Mouse (Mus musculus): ENCODE data around the gene Ugt1a10.

Ugt1a10 gene

GRCm38 (mm10) chr1:88255466-88255857 is 200.3 kb downstream of the Ugt1a10 start:
- no peak for DNase-seq (ENCODE audit: low spot score)

GRCm38 (mm10) chr1:88255989-88256754 is 201.0 kb downstream of the Ugt1a10 start:
- no peak for DNase-seq (ENCODE audit: low spot score)

DNA sequence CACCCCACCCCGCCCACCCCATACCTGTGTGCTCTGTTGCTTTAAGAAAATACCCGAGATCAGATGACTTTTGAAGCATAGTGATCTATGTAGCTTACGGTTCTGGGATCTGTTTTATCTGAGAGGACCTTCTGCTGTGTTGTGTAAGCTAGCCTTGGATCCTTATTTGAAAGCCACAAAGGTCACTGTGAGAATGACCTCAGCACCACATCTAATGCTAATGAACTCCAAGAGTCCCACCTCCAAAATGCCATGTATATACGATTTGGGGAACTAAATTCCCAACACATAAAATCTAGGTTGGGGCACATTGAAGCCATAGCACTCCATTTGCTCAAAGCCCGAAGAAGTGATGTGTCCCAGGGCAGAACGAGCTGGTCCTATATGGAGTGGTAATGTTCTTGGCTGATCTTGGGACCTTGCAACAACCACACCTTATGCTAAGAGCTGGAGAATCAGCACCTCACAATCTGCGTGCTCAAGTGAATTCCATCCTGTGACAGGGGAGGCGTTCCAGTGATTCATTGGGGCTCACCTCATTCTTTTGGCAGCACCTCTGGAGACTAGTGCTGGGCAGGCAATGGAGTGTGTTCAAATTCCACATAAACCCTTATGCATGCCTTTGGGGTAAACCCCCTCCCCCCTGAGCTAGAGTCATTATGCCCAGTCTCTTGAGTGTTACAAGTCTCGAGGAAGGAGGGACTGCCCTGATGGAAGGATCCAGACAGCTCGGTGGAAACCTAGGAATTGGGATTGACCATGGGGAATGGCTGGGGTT is 201.9 kb downstream of the Ugt1a10 start:
- no peak for DNase-seq (ENCODE audit: low spot score)

DNA sequence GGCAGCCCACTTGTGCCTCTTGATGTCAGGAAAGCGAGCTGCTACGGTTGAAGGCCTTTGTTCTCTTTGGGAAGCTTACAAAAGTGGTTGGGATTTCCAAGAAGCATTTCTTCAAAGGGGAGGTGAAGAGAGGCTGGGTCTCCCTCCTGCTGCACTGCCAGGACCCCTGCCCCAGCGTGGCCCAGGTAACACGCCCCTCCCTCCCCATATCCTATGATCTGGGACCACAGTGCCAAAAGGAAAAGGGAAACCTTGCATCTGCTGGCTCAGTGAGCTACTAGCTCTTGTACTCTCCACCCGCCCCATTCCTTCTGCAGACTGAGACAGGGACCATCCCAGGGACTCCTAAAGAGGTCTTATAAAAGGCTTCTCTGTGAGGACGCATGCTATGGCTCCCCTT is 202.5 kb downstream of the Ugt1a10 start:
- no peak for DNase-seq (ENCODE audit: low spot score)

- no peak for DNase-seq (ENCODE audit: low spot score)
Observed at GRCm38 (mm10) chr1:88258361-88258760, 203.2 kb downstream of the Ugt1a10 start.

GRCm38 (mm10) chr1:88258881-88259642 is 203.9 kb downstream of the Ugt1a10 start:
- no peak for DNase-seq (ENCODE audit: low spot score)

DNA sequence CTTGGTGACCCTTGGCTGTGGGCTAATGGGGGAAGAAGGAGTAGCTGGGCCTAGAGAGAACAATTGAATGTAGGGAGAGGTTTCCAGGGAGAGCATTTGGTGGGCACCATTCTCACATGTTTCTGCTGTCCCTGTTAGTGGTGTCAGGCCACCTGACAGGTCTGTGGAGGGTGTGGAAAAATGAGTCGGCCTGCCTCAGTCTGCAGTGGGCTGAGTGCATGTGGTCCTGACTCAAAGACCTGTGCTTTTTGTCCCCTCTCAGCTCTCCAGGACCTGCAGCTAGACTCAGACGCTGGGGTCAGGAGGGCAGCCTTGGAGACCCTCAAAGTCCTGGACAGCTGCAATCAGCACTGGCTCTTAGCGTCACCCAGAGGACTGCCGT is 204.4 kb downstream of the Ugt1a10 start:
- DNase-seq (ENCODE audit: low spot score): no peak

GRCm38 (mm10) chr1:88260114-88260513 is 204.9 kb downstream of the Ugt1a10 start:
- DNase-seq (ENCODE audit: low spot score): peak; percentile 77

GRCm38 (mm10) chr1:88260604-88261377 is 205.6 kb downstream of the Ugt1a10 start:
- DNase-seq (ENCODE audit: low spot score): no peak

DNA sequence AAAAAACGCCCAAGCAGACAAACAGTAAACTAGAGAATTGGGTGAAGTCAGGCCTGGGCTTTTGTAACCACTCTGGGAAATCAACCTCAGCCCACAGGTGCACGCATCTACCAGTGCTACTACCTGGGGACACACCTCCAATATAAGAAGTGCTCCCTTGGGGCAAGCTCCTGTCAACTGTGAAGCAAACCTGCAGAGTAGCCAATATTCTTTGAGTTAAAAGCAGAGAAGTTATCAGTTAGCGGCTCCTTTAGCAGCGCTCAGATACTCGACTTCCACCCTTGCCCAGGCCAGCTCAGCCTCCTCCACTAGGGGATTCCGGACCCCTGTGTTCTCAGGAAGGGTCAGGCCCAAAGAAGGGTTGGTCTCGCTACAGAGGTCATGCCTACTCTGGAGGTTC is 206.5 kb downstream of the Ugt1a10 start:
- no peak for DNase-seq (ENCODE audit: low spot score)

DNA sequence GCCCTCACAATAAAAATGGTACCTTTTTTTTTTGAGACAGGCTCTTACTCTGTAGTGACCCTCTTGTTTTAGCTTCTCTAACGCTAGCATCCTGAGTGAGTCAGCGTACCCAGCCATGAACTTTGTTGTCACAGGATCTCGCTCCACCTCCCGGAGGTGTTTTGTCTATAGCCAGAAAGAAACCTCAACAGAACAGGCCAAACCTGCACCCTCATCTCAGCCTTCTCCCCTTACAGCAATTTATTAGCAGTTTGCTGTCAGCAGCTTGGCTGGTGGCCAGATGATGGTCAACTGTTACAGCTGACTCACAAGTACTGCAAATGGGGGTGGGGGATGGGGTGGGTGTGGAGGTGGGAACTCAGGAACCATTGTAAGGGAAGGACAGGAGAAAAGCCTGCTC is 207.1 kb downstream of the Ugt1a10 start:
- DNase-seq (ENCODE audit: low spot score): peak; percentile 96

GRCm38 (mm10) chr1:88262961-88263360 is 207.8 kb downstream of the Ugt1a10 start:
- DNase-seq (ENCODE audit: low spot score): no peak

DNA sequence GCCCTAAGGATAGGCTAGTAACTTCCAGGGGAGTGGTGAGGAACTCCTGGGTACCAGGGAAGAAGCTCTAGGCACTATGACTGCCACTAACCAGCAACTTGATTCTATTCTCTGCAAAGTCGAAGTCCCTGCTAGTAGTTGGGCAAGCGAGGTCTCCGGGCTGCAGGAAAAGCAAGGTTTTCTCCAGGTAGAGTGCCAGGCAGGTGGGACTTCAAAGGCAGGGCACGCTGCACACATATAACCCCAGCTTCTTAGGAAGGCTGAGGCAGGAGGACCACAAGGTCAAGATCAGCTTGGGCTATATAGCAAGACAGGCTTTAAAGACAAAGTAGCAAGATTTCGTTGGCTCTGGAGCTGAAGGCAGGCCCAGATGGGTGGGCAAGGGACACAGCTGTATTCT is 208.6 kb downstream of the Ugt1a10 start:
- DNase-seq (ENCODE audit: low spot score): no peak

DNA sequence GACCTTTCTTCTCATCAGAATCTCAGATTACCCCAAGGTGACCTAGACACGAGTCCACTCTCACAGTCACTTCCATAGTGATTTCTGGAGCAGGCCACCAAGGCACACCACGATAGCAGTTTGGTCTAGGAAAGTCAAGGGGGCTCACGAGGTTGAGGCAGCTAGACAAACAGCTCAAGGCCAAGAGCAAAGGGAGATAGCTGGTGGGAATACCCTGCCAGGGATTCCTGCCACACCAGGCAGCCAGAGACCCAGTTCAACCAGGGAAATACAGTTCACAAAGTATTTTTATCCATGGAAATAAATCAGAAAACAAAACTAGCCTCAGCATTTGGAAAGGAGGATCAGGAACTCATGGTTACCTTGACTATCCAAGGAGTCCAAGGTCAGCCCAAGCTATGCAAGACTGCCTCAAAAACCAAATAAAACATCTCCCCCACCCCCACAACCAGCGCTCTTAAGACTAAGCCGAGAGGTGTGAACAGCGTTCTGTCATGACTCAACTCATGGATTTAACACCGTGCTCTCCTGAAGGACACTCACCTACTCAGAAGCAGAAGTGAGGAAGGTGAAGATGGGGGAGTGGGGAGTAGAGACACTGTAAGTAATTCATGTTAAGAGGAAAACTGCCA is 209.2 kb downstream of the Ugt1a10 start:
- no peak for DNase-seq (ENCODE audit: low spot score)

DNA sequence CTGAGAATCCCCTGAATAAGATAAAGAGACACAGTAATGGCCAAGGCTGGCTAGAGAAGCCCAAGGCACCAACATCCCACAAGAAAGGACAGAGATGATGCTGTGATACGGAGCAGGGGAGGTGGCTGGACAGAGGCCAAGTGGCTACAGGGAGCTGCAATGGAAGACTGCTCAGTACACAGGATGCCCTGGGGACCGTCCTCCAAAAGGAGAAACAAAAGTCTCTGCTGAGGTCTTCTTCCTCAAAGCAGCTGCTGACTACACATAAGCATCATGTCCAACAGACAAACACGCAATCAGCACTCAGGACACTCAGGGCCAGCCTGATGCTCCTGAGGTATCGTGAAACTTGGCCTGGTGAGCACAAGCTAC is 209.7 kb downstream of the Ugt1a10 start:
- DNase-seq (ENCODE audit: low spot score): peak; percentile 87

GRCm38 (mm10) chr1:88266123-88266522 is 210.9 kb downstream of the Ugt1a10 start:
- DNase-seq (ENCODE audit: low spot score): no peak

DNA sequence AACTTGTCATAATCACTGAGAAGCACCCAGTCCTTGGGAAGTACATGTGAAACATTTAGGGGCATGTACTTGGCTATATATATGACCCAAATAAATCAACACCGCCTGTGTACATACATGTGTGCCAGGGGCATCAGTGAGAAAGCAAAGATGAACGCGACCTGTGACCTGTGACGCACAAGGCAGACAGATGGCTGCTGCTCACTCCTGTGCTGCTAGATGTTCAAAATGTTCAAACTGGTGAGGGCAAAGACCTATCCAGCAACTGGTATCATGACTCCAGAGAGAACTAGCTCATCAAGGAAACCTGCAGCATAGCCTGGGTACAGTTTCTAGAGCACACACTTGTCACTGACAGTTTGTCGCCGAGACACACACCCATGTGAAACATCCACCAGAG is 212.3 kb downstream of the Ugt1a10 start:
- no peak for DNase-seq (ENCODE audit: low spot score)

DNA sequence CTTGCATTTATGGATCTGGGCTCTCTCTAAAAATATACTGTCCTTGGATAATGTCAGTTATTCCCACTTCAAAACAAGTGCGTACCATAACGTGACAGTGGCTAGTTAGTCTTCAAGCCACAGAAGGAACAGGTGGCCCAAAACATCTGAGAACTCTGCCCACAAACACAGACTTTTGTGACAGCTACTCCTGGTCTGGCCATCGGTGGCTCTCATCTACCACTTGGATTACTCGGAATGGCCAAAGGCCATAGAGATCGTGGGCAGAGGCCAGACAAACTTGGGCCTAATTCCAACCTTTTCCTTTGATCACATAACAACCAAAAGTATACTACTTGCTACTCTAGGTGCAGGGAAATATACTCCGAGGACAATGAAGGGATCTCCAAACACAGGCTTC is 212.9 kb downstream of the Ugt1a10 start:
- DNase-seq (ENCODE audit: low spot score): no peak
